Mouse (Mus musculus): ENCODE measurements around the gene Cnksr3. TPM values are rescaled to one million over a fixed set of nuclear protein-coding genes. Genes with fewer than 3 reads are reported as not detected.

The Cnksr3 gene
- total RNA-seq, 2 experiments from 2014 or later = not detected

DNA sequence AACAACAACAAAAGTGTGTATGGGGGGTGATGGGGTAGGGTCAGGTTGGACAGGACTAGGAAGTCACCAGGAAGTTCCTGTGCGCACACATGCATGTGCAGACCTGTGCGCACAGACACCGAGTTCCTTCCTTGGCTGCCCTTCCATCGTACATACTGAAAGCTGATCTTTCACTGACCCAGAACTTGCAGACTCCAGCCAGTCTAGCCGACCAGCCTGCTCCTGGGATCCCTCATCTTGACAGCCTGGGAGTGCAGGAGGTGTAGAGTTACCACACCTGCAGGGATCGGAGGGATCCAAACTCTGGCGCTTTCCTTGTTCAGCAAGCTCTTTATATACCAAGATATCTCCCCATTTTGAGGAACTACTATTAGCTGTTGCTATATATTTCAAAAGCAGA, 94.3 kb downstream of the Cnksr3 start:
- no peak for ATAC-seq (replicated peaks; ENCODE audit: low FRiP score, poor library complexity, severe bottlenecking)

GRCm38 (mm10) chr10:7114796-7115195, 97.2 kb downstream of the Cnksr3 start:
- ATAC-seq (replicated peaks; ENCODE audit: low FRiP score, poor library complexity, severe bottlenecking) = no peak

DNA sequence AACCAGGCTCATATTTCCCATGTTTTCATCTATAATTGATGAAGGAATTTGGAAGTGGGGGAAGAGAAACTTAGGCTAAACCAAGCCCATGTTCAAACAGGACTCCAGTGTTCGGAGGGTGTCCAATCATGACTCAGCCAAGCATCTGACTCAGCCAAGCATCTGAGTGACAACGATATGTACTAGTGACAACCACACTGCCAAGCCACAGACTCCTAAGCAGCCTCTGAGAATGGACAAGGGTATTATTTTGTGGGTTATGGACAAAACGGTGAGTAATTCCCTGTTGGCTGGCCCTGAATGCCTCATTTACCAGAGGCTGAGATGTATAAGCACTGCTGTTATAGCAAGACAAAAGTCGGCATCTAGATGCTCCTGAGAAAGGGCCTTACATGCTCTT, 98.3 kb downstream of the Cnksr3 start:
- ATAC-seq (replicated peaks; ENCODE audit: low FRiP score, poor library complexity, severe bottlenecking) = no peak

GRCm38 (mm10) chr10:7113144-7113543, 98.9 kb downstream of the Cnksr3 start:
- ATAC-seq (replicated peaks; ENCODE audit: low FRiP score, poor library complexity, severe bottlenecking) = no peak

GRCm38 (mm10) chr10:7111462-7112000, 100.5 kb downstream of the Cnksr3 start:
- ATAC-seq (replicated peaks; ENCODE audit: low FRiP score, poor library complexity, severe bottlenecking) = no peak

GRCm38 (mm10) chr10:7103872-7104271, 108.2 kb downstream of the Cnksr3 start:
- no peak for ATAC-seq (replicated peaks; ENCODE audit: low FRiP score, poor library complexity, severe bottlenecking)

DNA sequence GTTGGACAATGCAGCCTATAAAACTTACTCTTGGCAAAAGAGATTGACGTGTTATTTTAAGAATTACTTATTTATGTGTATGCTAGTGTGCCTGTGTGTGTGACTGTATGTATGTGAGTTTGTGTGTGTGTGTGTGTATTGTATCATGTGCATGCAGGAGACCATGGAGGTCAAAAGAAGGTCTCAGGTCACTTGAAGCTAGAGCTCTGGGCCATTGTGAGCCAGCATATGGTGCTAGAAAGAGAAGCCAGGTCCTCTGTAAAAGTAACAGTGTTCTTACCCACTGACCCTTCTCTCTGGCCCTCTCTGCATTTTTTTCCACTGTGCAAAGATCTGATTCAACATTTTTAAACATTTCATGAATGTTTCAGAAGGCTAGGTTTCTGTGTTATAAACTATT, 134.1 kb downstream of the Cnksr3 start:
- ATAC-seq (replicated peaks; ENCODE audit: low FRiP score, poor library complexity, severe bottlenecking) = no peak

DNA sequence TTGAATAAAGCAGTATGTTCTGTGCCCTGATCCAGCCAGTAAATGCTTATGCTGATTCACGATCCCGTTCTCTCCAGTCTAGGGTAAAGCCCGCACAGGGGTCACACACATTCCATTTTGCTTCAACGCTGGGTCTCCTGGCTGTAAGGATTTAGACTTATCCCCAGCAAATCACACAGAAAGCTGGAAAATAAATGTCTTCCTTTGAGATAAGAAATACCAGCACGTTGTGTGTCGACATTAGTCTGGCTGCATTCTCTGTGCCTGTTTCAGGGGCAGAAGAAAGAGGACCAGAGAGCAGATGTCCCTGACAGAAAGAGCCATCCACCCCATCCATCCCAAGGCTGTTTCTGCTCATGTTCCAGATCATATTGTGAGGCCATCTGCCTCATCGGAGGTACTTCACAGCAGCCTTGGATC, 134.6 kb downstream of the Cnksr3 start:
- ATAC-seq (replicated peaks; ENCODE audit: low FRiP score, poor library complexity, severe bottlenecking) = no peak

- no peak for ATAC-seq (replicated peaks; ENCODE audit: low FRiP score, poor library complexity, severe bottlenecking)
These were observed 135.3 kb downstream of the Cnksr3 start for GRCm38 (mm10) chr10:7076662-7077211.

- no peak for ATAC-seq (replicated peaks; ENCODE audit: low FRiP score, poor library complexity, severe bottlenecking)
These were observed 135.8 kb downstream of the Cnksr3 start for GRCm38 (mm10) chr10:7076201-7076600.

GRCm38 (mm10) chr10:7075661-7076060, 136.4 kb downstream of the Cnksr3 start:
- no peak for ATAC-seq (replicated peaks; ENCODE audit: low FRiP score, poor library complexity, severe bottlenecking)

DNA sequence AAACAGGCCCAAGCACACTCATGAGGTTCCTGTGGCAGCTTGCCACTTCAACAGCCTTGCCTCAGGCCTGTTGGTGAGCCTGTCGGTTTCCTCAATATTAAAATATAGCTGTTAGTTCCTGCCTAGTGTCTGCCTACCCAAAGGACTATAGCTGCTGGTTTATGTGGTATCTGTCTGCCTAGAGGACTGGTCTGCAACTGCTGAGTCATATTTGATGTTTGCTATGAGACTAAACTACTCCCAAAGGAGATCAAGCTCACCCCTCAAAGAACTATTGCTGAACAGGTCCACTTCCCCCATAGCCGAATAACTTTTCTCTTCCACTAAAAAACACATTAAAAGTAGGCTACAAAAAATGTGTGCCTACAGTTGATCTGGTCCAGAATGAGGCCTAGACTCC, 137.8 kb downstream of the Cnksr3 start:
- no peak for ATAC-seq (replicated peaks; ENCODE audit: low FRiP score, poor library complexity, severe bottlenecking)

GRCm38 (mm10) chr10:7070924-7071323, 141.1 kb downstream of the Cnksr3 start:
- ATAC-seq (replicated peaks; ENCODE audit: low FRiP score, poor library complexity, severe bottlenecking) = no peak

DNA sequence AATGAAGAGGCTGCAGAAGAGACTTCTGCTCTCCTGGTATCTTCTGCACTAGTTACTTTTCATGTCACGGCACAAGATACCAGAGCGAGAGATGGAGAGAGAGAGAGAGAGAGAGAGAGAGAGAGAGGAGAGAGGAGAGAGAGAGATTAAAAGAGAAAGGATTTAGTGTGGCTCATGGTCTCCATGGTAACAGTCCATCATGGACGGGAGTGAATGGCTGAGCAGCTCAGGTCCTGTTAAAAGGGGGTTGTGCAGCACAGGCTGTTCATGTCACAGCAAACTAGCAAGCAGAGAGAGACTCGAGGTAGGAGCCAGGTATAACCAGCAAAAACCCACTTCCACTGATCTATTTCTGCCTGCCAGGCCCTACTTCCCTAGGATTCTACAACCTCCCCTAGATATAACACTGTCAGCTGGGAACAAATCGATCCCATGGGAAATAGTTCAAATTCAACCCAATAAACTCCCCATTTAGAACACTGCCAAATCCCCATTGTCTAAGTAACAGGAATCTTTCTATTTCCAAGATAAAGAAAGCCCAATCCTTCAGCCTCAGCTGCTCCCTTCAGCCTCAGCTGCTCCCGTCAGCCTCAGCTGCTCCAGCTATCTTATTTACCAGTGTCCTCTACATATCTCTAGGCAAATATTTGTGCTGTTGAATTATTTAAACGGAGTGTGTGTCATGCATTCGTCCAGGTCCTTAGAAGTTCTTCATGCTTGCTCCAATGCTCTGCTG, 141.8 kb downstream of the Cnksr3 start:
- ATAC-seq (replicated peaks; ENCODE audit: low FRiP score, poor library complexity, severe bottlenecking) = no peak

GRCm38 (mm10) chr10:7069090-7069489, 142.9 kb downstream of the Cnksr3 start:
- ATAC-seq (replicated peaks; ENCODE audit: low FRiP score, poor library complexity, severe bottlenecking) = no peak

Other genes with a start within 250 kb of the Cnksr3 start
- 7.6 and 10.9 TPM in 2 replicates for gene Ipcef1, start 159.8 kb downstream of the Cnksr3 start, total RNA-seq (2015; ENCODE audit: low replicate concordance)
- 8.0 and 8.5 TPM in 2 replicates for gene Ipcef1, start 159.8 kb downstream of the Cnksr3 start, total RNA-seq (2017; ENCODE audit: low replicate concordance)